Mouse (Mus musculus) CH12.LX (cell line): ENCODE data around the gene Cfap300.

Experiments used
- CHD1 ChIP-seq: IDR thresholded peaks from 2 replicates; pipeline ENCODE4 v1.6.1; 2012; ENCODE audit warnings: low read depth, low read length, improper control_type of control experiment, inconsistent platforms
- CTCF ChIP-seq, 2 experiments: IDR thresholded peaks in 1 of 2; conservative IDR thresholded peaks in 1 of 2; 2 replicates each; pipeline ENCODE4 v1.5.1; 2011 to 2012; ENCODE audit warnings: low read depth in 2 of 2, low read length in 2 of 2, improper control_type of control experiment in 1 of 2, inconsistent platforms in 1 of 2, mild to moderate bottlenecking in 1 of 2, moderate library complexity in 1 of 2
- EP300 ChIP-seq: IDR thresholded peaks from 2 replicates; pipeline ENCODE4 v1.6.1; 2011; ENCODE audit warnings: low read length, improper control_type of control experiment
- MAX ChIP-seq: IDR thresholded peaks from 2 replicates; pipeline ENCODE4 v1.6.1; 2011; ENCODE audit warnings: low read length, improper control_type of control experiment
- MXI1 ChIP-seq: IDR thresholded peaks from 2 replicates; pipeline ENCODE4 v1.6.1; 2011; ENCODE audit warnings: mild to moderate bottlenecking, low read depth, low read length, improper control_type of control experiment
- MYC ChIP-seq: IDR thresholded peaks from 2 replicates; pipeline ENCODE4 v1.6.1; 2011; ENCODE audit warnings: low read depth, mild to moderate bottlenecking, improper control_type of control experiment, low read length
- NRF1 ChIP-seq: IDR thresholded peaks from 2 replicates; pipeline ENCODE4 v1.6.1; 2014; ENCODE audit warnings: low read depth, mild to moderate bottlenecking, inconsistent platforms, low read length, improper control_type of control experiment, moderate library complexity
- POLR2A ChIP-seq: IDR thresholded peaks from 2 replicates; pipeline ENCODE4 v1.6.1; 2011; ENCODE audit warnings: low read depth, mild to moderate bottlenecking, improper control_type of control experiment, low read length
- POLR2AphosphoS2 ChIP-seq: IDR thresholded peaks from 2 replicates; pipeline ENCODE4 v1.6.1; 2011; ENCODE audit warnings: low read depth, low read length, improper control_type of control experiment
- SMC3 ChIP-seq: IDR thresholded peaks from 2 replicates; pipeline ENCODE4 v1.6.1; 2011; ENCODE audit warnings: low read depth, low read length, improper control_type of control experiment
- UBTF ChIP-seq: IDR thresholded peaks from 2 replicates; pipeline ENCODE4 v1.6.1; 2012; ENCODE audit warnings: low read depth, mild to moderate bottlenecking, inconsistent platforms, low read length, improper control_type of control experiment, moderate library complexity
- USF1 ChIP-seq: IDR thresholded peaks from 2 replicates; pipeline ENCODE4 v1.6.1; 2014; ENCODE audit warnings: low read depth, mild to moderate bottlenecking, inconsistent platforms, low read length, improper control_type of control experiment
- ZC3H11A ChIP-seq: IDR thresholded peaks from 2 replicates; pipeline ENCODE4 v1.6.1; 2012; ENCODE audit warnings: low read depth, mild to moderate bottlenecking, inconsistent platforms, low read length, improper control_type of control experiment

GRCm38 (mm10) chr9:8017253-8017913 is 25.2 kb downstream of the Cfap300 start:
- TF ChIP-seq POLR2A (no peak), USF1 (no peak), MXI1 (no peak), EP300 (peak; percentile 96), CTCF (conservative IDR thresholded peaks at IDR 0.05 in 1 of 2, IDR thresholded peaks at IDR 0.05 in 1 of 2; ENCODE audit: low read depth in 2 of 2, low read length in 2 of 2) (no peak), ZC3H11A (no peak), MAX (0 out of 2 replicates have a peak, but pooled peaks have one; percentile 35), MYC (peak; percentile 62), POLR2AphosphoS2 (no peak), CHD1 (no peak), SMC3 (no peak), UBTF (no peak; the same call in 1 of the 2 replicates), NRF1 (no peak)
